Mouse (Mus musculus) cortical plate, adult 2 months (tissue): ENCODE results near the gene Polrmt.

Experiments
- CTCF ChIP-seq: fragments of 200-500 bp; IDR thresholded peaks from 2 replicates; pipeline ENCODE4 v1.5.1; 2011; ENCODE audit warnings: mild to moderate bottlenecking, control low read depth, low read length; ENCODE audit not compliant: insufficient read depth; ENCODE audit errors: extremely low read depth
- POLR2A ChIP-seq: fragments of 200-500 bp; IDR thresholded peaks from 2 replicates; pipeline ENCODE4 v1.6.1; 2011; ENCODE audit warnings: mild to moderate bottlenecking, low read length, control low read depth; ENCODE audit not compliant: insufficient read depth; ENCODE audit errors: extremely low read depth

DNA sequence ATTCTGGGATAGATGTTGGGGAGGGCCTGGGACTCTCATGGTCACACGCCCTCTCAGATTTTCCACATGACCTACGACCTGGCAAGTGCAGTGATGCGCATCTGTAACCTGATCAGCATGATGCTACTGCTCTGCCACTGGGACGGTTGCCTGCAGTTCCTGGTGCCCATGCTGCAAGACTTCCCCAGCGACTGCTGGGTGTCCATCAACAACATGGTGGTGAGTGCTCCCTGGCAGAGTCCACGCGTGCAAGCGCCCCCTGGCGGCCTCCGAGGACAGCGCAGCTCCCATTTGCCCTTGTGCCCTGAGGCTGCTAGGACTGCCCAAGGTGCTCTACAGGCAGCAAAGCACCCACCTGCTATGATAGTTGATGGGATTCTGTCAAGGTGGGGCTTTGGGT lies 20.3 kb downstream of the Polrmt start:
- peak; percentile 41; the same call in 1 of the 2 replicates for TF ChIP-seq CTCF
- TF ChIP-seq POLR2A: no peak
